Mouse (Mus musculus) heart, embryonic 12.5 days (tissue): ENCODE data around the gene Flii. TPM values are rescaled to one million over a fixed set of nuclear protein-coding genes. Genes with fewer than 3 reads are reported as not detected.

Experiments used
- ATAC-seq: fragments of 200-750 bp; cut with Nextera tagmentation; 2 replicates; pipeline ENCODE4 v1.8.0; 2017; ENCODE audit warnings: moderate TSS enrichment, moderate library complexity; ENCODE audit not compliant: insufficient number of reproducible peaks, low FRiP score
- H3K27ac ChIP-seq: fragments of 300-500 bp; sonication (generic); 2 replicates; pipeline ENCODE4 v1.5.1; 2016; ENCODE audit warnings: mild to moderate bottlenecking, moderate library complexity; ENCODE audit not compliant: poor library complexity, severe bottlenecking
- H3K27me3 ChIP-seq: fragments of 300-500 bp; sonication (generic); replicated peaks from 2 replicates; pipeline ENCODE4 v1.6.1; 2016; ENCODE audit warnings: mild to moderate bottlenecking, moderate library complexity
- H3K36me3 ChIP-seq: fragments of 300-500 bp; sonication (generic); 2 replicates; pipeline ENCODE4 v1.6.1; 2016; ENCODE audit warnings: mild to moderate bottlenecking, moderate library complexity
- H3K4me1 ChIP-seq: fragments of 300-500 bp; sonication (generic); replicated peaks from 2 replicates; pipeline ENCODE4 v1.6.1; 2016; ENCODE audit warnings: mild to moderate bottlenecking
- H3K4me2 ChIP-seq: fragments of 300-500 bp; sonication (generic); 2 replicates; pipeline ENCODE4 v1.6.1; 2016; ENCODE audit warnings: mild to moderate bottlenecking, moderate library complexity
- H3K4me3 ChIP-seq: fragments of 300-500 bp; sonication (generic); 2 replicates; pipeline ENCODE4 v1.5.1; 2016; ENCODE audit warnings: mild to moderate bottlenecking
- H3K9ac ChIP-seq: fragments of 300-500 bp; sonication (generic); 2 replicates; pipeline ENCODE4 v1.6.1; 2016; ENCODE audit warnings: mild to moderate bottlenecking, moderate library complexity
- H3K9me3 ChIP-seq: fragments of 300-500 bp; sonication (generic); replicated peaks from 2 replicates; pipeline ENCODE4 v1.6.1; 2016; ENCODE audit warnings: mild to moderate bottlenecking, moderate library complexity
- WGBS: fragments of 180-500 bp; shearing (Covaris S2); methylation state at CpG from one replicate; pipeline ENCODE4 v1.1.7; 2016; 5-methylcytosine and 5-hydroxymethylcytosine counted together
- polyA plus RNA-seq: library from polyadenylated mRNA; unstranded; fragments of >200 nt; fragmentation: Nextera tagmentation; extraction: Ambion mirVana; gene quantifications from 2 replicates; pipeline ENCODE4 v1.2.1, GENCODE M21; 2016

Flii gene
- polyA plus RNA-seq, 1 experiment from 2014 or later, result 87.6 TPM

- WGBS, result 85% methylated on average over 3 of the region's 3 CpGs
- no peak overlapping the region for H3K27ac ChIP-seq
- no peak overlapping the region for H3K4me2 ChIP-seq
- H3K4me3 ChIP-seq, result no peak overlapping the region
- no peak overlapping the region for H3K9ac ChIP-seq
- peaks cover 78% of the 10 kb centered on the region for H3K36me3 ChIP-seq
- ATAC-seq, result no peak
- H3K9me3 ChIP-seq, result no peaks in the 10 kb centered on the region
- H3K27me3 ChIP-seq, result no peaks in the 10 kb centered on the region
- H3K4me1 ChIP-seq, result 0 out of 2 replicates have a peak, but pooled peaks cover 3% of the 10 kb centered on the region
Measured at GRCm38 (mm10) chr11:60740321-60740720, 13.3 kb upstream of the Flii start.

DNA sequence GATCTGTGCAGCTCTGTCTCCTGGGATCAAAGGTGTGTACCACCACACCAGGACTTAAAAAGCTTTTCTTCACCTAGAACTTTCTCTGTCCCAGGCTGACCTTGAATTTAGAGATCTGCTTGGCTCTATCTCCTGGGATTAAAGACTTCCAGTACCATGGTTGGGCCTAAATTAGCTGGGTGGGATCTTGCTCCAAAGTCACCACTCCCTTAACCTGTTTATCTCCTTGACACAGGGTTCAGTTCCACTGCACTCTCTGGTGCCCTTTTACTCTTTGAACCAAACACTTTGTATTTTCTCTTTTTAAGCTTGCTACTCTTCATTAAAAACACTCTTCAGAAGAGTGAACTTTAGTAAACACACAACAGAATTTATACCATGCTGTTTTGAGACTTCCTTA, 10.4 kb upstream of the Flii start:
- Histone ChIP-seq H3K9ac (no peak overlapping the region), H3K36me3 (peaks cover 66% of the 10 kb centered on the region), H3K9me3 (no peaks in the 10 kb centered on the region), H3K27ac (no peak overlapping the region), H3K27me3 (no peaks in the 10 kb centered on the region), H3K4me1 (peaks cover 9% of the 10 kb centered on the region; the same call in 1 of the 2 replicates), H3K4me2 (no peak overlapping the region), H3K4me3 (no peak overlapping the region)
- ATAC-seq, result no peak

DNA sequence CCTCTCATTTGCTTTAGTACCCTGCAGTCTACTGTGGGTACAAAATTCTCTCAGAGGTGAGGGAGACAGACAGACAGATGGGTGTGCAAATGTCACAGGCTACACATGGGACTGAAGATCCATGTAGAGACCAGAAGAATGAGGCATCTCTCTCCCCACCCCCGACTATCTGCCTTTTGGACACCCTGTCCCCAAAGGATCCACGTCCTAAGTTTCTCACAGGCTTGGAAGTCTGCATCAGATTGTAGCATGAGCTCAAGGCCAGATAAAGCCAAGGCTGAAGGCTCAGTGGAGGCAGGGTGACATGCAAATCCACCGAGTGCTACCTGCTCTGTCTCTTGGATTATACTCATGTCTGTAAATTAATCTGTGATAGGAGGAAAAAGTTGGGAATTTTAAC, 9.4 kb upstream of the Flii start:
- WGBS, result 79% methylated on average over 3 of the region's 3 CpGs
- no peak overlapping the region for H3K4me3 ChIP-seq
- ATAC-seq, result no peak
- no peaks in the 10 kb centered on the region for H3K9me3 ChIP-seq
- H3K27ac ChIP-seq, result no peak overlapping the region
- peaks cover 9% of the 10 kb centered on the region; the same call in 1 of the 2 replicates for H3K4me1 ChIP-seq
- no peak overlapping the region for H3K9ac ChIP-seq
- peaks cover 66% of the 10 kb centered on the region for H3K36me3 ChIP-seq
- H3K4me2 ChIP-seq, result no peak overlapping the region
- no peaks in the 10 kb centered on the region for H3K27me3 ChIP-seq

DNA sequence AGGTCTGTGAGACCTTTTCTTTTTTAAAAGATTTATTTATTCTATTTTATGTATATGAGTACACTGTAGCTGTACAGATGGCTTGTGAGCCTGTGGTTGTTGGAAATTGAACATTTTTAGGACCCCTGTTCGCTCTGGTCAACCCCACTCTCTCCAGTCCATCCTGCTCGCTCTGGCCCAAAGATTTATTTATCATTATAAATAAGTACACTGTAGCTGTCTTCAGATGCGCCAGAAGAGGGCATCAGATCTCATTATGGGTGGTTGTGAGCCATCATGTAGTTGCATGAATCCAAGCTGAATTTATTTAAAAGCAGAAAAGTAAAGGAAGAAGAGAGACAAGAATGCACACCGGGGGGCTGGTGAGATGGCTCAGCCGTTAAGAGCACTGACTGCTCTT, 8.1 kb upstream of the Flii start:
- no peak for ATAC-seq
- Histone ChIP-seq H3K9ac (no peak overlapping the region), H3K4me2 (no peak overlapping the region), H3K27me3 (no peaks in the 10 kb centered on the region), H3K9me3 (no peaks in the 10 kb centered on the region), H3K4me1 (peaks cover 10% of the 10 kb centered on the region), H3K27ac (no peak overlapping the region), H3K4me3 (no peak overlapping the region), H3K36me3 (peaks cover 67% of the 10 kb centered on the region)
- 76% methylated on average over 5 of the region's 5 CpGs for WGBS

GRCm38 (mm10) chr11:60734206-60734605, 7.1 kb upstream of the Flii start:
- Histone ChIP-seq H3K9ac (no peak overlapping the region), H3K4me3 (no peak overlapping the region), H3K4me2 (no peak overlapping the region), H3K4me1 (peaks cover 13% of the 10 kb centered on the region), H3K27me3 (no peaks in the 10 kb centered on the region), H3K27ac (no peak overlapping the region), H3K9me3 (no peaks in the 10 kb centered on the region), H3K36me3 (peaks cover 58% of the 10 kb centered on the region)
- ATAC-seq, result no peak
- WGBS, result 71% methylated on average over 2 of the region's 2 CpGs

DNA sequence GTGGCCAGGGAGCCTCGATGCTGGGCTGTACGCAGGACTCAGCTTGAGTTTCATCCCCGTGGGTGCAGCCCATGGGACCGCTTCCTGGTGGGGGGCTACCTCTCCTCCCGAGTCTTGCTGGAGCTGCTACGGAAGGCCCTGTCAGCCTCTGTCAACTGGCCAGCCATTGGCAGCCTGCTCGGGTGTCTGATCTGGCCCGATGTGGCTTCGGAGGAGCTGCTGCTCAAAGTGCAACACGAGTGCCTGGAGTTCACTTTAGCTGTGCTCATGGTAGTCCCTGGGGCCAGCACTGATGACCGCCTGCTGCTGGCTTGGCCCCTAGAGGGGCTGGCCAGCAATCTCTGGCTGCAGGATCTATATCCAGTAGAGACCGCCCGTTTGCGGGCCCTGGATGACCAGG, 4.2 kb upstream of the Flii start:
- no peaks in the 10 kb centered on the region for H3K27me3 ChIP-seq
- no peak overlapping the region for H3K4me3 ChIP-seq
- H3K27ac ChIP-seq, result no peak overlapping the region
- no peaks in the 10 kb centered on the region for H3K9me3 ChIP-seq
- no peak for ATAC-seq
- peak overlapping the region; percentile 11; the same call in 1 of the 2 replicates for H3K9ac ChIP-seq
- WGBS, result 89% methylated on average over 14 of the region's 14 CpGs
- peaks cover 28% of the 10 kb centered on the region for H3K4me1 ChIP-seq
- H3K36me3 ChIP-seq, result peaks cover 40% of the 10 kb centered on the region
- H3K4me2 ChIP-seq, result no peak overlapping the region

- no peak for ATAC-seq
- Histone ChIP-seq H3K4me3 (no peak overlapping the region), H3K4me2 (no peak overlapping the region), H3K27ac (no peak overlapping the region), H3K27me3 (no peaks in the 10 kb centered on the region), H3K9me3 (no peaks in the 10 kb centered on the region), H3K36me3 (peaks cover 40% of the 10 kb centered on the region), H3K9ac (no peak overlapping the region), H3K4me1 (peaks cover 33% of the 10 kb centered on the region)
- 85% methylated on average over 9 of the region's 9 CpGs for WGBS
Measured at GRCm38 (mm10) chr11:60730169-60730568, 3.1 kb upstream of the Flii start.

DNA sequence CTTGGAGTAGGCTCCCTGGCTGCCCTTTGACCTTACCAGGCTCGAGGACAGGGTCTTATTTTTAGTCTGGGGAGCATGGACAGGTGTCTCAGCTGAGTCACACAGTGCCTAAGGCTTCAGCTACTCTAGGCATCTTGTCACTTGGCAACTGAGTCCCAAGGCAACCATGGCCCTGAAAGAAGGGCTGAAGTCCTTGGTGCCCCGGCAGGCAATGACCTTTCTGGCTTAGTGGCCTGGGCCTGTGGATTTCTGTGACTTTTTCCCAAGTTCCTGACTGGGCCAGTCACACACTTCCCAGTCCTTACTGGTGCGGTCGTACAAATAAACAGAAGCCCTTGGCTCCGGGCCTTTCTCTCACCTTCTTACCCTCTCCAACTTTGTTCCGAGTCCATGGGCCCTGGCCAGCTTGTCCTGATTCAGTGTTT, 2.2 kb upstream of the Flii start:
- ATAC-seq, result no peak
- no peak overlapping the region for H3K27ac ChIP-seq
- peaks cover 49% of the 10 kb centered on the region for H3K36me3 ChIP-seq
- H3K27me3 ChIP-seq, result no peaks in the 10 kb centered on the region
- H3K9ac ChIP-seq, result peak overlapping the region; percentile 79
- no peaks in the 10 kb centered on the region for H3K9me3 ChIP-seq
- WGBS, result 71% methylated on average over 6 of the region's 6 CpGs
- peaks cover 31% of the 10 kb centered on the region for H3K4me1 ChIP-seq
- H3K4me2 ChIP-seq, result peak overlapping the region; percentile 74
- H3K4me3 ChIP-seq, result peak overlapping the region; percentile 94

DNA sequence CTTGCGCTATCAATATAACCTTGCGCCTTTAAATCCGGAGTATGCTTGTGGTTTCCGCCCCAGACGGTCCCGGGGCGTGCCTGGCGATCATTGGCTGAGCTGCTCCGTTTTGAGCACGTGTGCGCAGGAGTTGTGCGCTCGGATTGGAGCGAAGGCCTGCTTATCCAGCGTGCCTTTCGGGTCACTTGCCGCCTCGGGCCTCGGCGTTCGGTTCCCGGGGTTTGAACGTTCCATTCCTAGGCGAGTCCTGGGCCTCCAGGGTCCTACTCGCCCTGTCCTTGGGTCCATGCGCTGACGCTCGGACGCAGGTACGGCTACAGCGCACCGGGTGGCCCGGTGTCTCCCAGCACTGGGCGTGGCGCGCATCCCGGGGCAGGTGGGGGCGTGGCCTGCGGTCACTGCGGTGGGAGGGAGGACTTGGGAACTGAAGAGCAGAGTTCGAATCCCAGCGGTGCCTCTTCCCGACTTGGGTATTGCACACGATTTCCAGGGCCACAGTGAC, 1.2 kb upstream of the Flii start, which contains the start of gene Mief2:
Mief2 (plus strand) TSS at position 139 of the 502 bp plus-strand sequence.
- no peaks in the 10 kb centered on the region for H3K27me3 ChIP-seq
- H3K36me3 ChIP-seq, result peaks cover 50% of the 10 kb centered on the region
- H3K4me3 ChIP-seq, result peak within 1 kb of the TSS; percentile 94
- H3K4me1 ChIP-seq, result peaks cover 28% of the 10 kb centered on the region
- ATAC-seq, result peak; percentile 91
- H3K9ac ChIP-seq, result peak within 1 kb of the TSS; percentile 96
- H3K9me3 ChIP-seq, result no peaks in the 10 kb centered on the region
- peak within 1 kb of the TSS; percentile 93 for H3K27ac ChIP-seq
- WGBS, result under 1% methylated on average over 44 of the region's 44 CpGs
- H3K4me2 ChIP-seq, result peak within 1 kb of the TSS; percentile 74

DNA sequence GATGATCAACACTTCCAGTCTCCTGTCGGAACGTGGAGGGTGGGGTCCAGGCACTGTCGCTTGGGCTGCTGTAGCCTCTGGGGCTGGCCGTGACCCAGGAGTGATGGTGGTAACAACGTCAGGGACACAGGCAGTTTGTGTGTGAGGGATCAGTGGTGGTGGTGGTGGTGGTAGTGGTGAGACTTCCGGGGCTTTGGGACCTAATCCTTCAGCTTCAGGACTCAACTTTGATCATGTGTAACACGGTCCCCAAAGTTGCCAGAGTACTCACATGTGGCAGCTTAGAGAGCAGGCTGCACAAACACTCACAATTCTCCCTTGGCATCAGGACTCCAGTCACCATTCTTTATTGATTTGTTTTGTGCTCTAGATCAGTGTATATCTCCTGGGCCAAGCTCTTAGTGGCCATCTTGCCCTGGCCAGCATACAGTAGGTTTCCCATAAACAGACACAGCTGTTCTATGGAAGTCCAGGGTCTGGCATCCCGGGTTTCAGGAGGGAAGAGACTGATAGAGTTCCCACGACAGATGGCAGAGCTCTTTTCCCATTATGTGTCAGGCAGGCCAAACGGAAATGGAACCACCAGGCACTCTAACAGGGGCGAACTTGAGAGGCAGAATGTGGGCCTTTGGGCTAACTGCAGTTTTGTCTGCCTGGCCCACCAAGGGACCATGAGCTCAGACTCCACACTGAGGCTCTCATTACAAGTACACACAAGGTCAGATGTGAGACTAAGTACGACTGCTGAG, 503 bp upstream of the Flii start:
- Histone ChIP-seq H3K4me1 (peaks cover 28% of the 10 kb centered on the region), H3K36me3 (peaks cover 50% of the 10 kb centered on the region), H3K4me2 (peak overlapping the region; percentile 74), H3K9me3 (no peaks in the 10 kb centered on the region), H3K27me3 (no peaks in the 10 kb centered on the region), H3K9ac (peak overlapping the region; percentile 96), H3K4me3 (peak overlapping the region; percentile 94), H3K27ac (peak overlapping the region; percentile 93)
- ATAC-seq, result 0 out of 2 replicates have a peak, but pooled peaks have one; percentile 3
- 6% methylated on average over 12 of the region's 12 CpGs for WGBS

GRCm38 (mm10) chr11:60719263-60719662, 7.8 kb downstream of the Flii start:
- ATAC-seq, result no peak

More at GRCm38 (mm10) chr11:60719263-60719662, 7.8 kb downstream of the Flii start:
- no peak overlapping the region for H3K4me2 ChIP-seq
- H3K4me1 ChIP-seq, result peaks cover 18% of the 10 kb centered on the region
- no peak overlapping the region for H3K9ac ChIP-seq
- H3K4me3 ChIP-seq, result no peak overlapping the region
- peak overlapping the region; percentile 36; the same call in 1 of the 2 replicates for H3K27ac ChIP-seq
- no peaks in the 10 kb centered on the region for H3K27me3 ChIP-seq
- H3K36me3 ChIP-seq, result peaks cover 96% of the 10 kb centered on the region
- no peaks in the 10 kb centered on the region for H3K9me3 ChIP-seq
- WGBS, result 50% methylated on average over 5 of the region's 5 CpGs
